Mouse (Mus musculus) spleen, adult 2 months (tissue): ENCODE measurements around the gene Gal. TPM values are rescaled to one million over a fixed set of nuclear protein-coding genes. Genes with fewer than 3 reads are reported as not detected.

Experiments
- DNase-seq, 2 experiments: peaks; one replicate each; pipeline versions ENCODE4 v3.0.0 to v3.0.0-alpha.2; 2012 to 2021; ENCODE audit warnings: low spot score in 2 of 2, low read depth in 1 of 2
- H3K27ac ChIP-seq: fragments of 200-500 bp; 2 replicates; pipeline ENCODE4 v1.5.1; 2012; ENCODE audit warnings: low read length, inconsistent platforms; ENCODE audit not compliant: insufficient read depth
- H3K27me3 ChIP-seq: fragments of 200-500 bp; 2 replicates; pipeline ENCODE4 v1.6.1; 2012; ENCODE audit warnings: mild to moderate bottlenecking, moderate library complexity, low read length, inconsistent platforms; ENCODE audit not compliant: control insufficient read depth, insufficient read depth
- H3K36me3 ChIP-seq: fragments of 200-500 bp; 2 replicates; pipeline ENCODE4 v1.6.1; 2012; ENCODE audit warnings: mild to moderate bottlenecking, low read length, inconsistent platforms; ENCODE audit not compliant: control insufficient read depth, insufficient read depth
- H3K4me1 ChIP-seq: fragments of 200-500 bp; 2 replicates; pipeline ENCODE4 v1.6.1; 2011; ENCODE audit warnings: inconsistent platforms; ENCODE audit not compliant: control insufficient read depth, insufficient read depth, insufficient read length
- H3K4me3 ChIP-seq: fragments of 200-500 bp; 2 replicates; pipeline ENCODE4 v1.5.1; 2011; ENCODE audit warnings: mild to moderate bottlenecking, inconsistent platforms; ENCODE audit not compliant: insufficient read depth, insufficient read length; ENCODE audit errors: extremely low read depth
- CTCF ChIP-seq: fragments of 200-500 bp; IDR thresholded peaks from 2 replicates; pipeline ENCODE4 v1.5.1; 2011; ENCODE audit warnings: mild to moderate bottlenecking, inconsistent platforms; ENCODE audit not compliant: insufficient read depth, insufficient read length, insufficient replicate concordance; ENCODE audit errors: extremely low read depth
- POLR2A ChIP-seq: fragments of 200-500 bp; IDR thresholded peaks from 2 replicates; pipeline ENCODE4 v1.6.1; 2011; ENCODE audit warnings: low read depth, low read length, inconsistent platforms
- WGBS: fragments of 180-500 bp; shearing (Covaris S2); methylation state at CpG from one replicate; pipeline ENCODE4 v1.1.7; 2018; 5-methylcytosine and 5-hydroxymethylcytosine counted together
- polyA plus RNA-seq: library from polyadenylated mRNA; depleted of rRNA; stranded (reverse); fragments of >200 nt; gene quantifications from 2 replicates; pipeline ENCODE4 v1.2.3, GENCODE M21; 2012

Gal gene
- polyA plus RNA-seq, 1 experiment: 13.1 TPM

DNA sequence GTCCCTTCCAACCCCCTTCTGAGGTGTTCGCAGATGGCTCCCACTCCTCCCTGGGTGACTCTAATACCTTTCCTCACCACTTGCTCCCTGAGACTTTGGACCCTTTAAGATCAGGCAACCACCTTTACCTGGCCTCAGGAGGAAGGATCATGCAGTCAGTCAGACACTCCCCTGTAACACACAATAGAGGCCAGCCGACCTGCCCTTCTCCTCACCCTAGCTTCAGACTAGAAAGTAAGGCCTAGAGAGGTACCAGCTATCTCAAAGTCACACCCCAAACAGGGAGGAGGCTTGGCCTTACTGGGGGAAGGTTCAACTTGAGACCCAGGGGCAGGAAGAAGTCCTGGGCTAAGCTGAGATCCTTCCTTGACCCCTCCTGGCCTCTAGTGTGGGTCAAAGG lies 9.9 kb upstream of the Gal start:
- DNase-seq: no peak
- Histone ChIP-seq H3K36me3 (no peaks in the 10 kb centered on the region), H3K4me1 (no peaks in the 10 kb centered on the region; the same call in 1 of the 2 replicates), H3K27me3 (no peaks in the 10 kb centered on the region), H3K27ac (no peak overlapping the region), H3K4me3 (no peak overlapping the region)
- WGBS: 85% methylated on average over 2 of the region's 2 CpGs
- TF ChIP-seq POLR2A (no peak), CTCF (no peak)

DNA sequence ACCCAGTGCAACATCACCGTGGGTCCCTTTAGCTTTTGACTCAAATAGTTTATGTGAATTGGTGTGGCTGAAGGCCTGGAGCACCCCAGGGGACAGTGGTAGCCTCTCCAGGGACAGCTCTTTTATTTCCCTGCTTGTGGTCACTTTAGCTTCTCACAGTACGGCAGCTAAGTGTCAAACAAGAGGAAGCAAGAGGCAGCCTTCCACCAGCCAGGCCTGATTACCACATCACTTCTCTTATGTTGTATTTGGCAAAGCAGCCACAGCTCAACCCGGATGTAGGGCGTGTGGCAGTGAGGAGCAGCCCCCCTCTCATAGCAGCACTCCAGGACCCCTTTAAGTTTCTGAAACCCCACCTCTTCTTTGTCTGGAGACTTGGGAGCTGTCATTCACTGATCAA lies 8.6 kb upstream of the Gal start:
- WGBS: 12% methylated on average over 4 of the region's 4 CpGs
- no peak for DNase-seq
- H3K36me3 ChIP-seq: no peaks in the 10 kb centered on the region
- H3K4me3 ChIP-seq: no peak overlapping the region
- TF ChIP-seq CTCF (no peak), POLR2A (no peak)
- H3K4me1 ChIP-seq: no peaks in the 10 kb centered on the region; the same call in 1 of the 2 replicates
- no peak overlapping the region for H3K27ac ChIP-seq
- H3K27me3 ChIP-seq: no peaks in the 10 kb centered on the region

- H3K27me3 ChIP-seq: no peaks in the 10 kb centered on the region
- no peak for DNase-seq
- no peaks in the 10 kb centered on the region for H3K36me3 ChIP-seq
- 87% methylated on average over 6 of the region's 6 CpGs for WGBS
- no peaks in the 10 kb centered on the region; the same call in 1 of the 2 replicates for H3K4me1 ChIP-seq
- H3K27ac ChIP-seq: no peak overlapping the region
- H3K4me3 ChIP-seq: no peak overlapping the region
- TF ChIP-seq POLR2A (no peak), CTCF (no peak)
These were observed 8.1 kb upstream of the Gal start for GRCm38 (mm10) chr19:3422488-3422887.

DNA sequence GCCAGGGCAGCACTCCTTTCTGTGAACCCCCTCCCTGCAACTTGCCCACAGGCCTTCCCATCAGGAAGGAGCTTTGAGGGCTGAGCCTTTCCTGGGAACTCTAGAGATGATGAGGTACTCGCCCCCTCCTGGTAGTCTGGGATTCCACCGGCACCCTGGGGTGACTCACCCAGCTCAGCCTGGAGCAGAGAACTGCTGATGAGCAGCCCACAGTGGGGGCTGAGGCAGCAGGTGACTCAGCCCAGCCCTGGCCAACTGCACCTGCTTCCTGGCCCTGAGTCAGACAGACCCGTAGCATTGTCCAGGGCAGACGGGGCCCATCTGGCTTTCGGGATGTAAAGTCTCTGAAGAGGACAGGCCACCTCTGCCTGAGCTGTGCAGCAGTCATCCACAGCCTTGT lies 4.9 kb upstream of the Gal start:
- no peak for TF ChIP-seq CTCF
- TF ChIP-seq POLR2A: no peak
- DNase-seq: no peak
- H3K4me3 ChIP-seq: no peak overlapping the region
- no peak overlapping the region for H3K27ac ChIP-seq
- H3K36me3 ChIP-seq: no peaks in the 10 kb centered on the region
- peaks cover 3% of the 10 kb centered on the region for H3K4me1 ChIP-seq
- H3K27me3 ChIP-seq: peaks cover 5% of the 10 kb centered on the region; the same call in 1 of the 2 replicates
- 64% methylated on average over 5 of the region's 5 CpGs for WGBS

DNA sequence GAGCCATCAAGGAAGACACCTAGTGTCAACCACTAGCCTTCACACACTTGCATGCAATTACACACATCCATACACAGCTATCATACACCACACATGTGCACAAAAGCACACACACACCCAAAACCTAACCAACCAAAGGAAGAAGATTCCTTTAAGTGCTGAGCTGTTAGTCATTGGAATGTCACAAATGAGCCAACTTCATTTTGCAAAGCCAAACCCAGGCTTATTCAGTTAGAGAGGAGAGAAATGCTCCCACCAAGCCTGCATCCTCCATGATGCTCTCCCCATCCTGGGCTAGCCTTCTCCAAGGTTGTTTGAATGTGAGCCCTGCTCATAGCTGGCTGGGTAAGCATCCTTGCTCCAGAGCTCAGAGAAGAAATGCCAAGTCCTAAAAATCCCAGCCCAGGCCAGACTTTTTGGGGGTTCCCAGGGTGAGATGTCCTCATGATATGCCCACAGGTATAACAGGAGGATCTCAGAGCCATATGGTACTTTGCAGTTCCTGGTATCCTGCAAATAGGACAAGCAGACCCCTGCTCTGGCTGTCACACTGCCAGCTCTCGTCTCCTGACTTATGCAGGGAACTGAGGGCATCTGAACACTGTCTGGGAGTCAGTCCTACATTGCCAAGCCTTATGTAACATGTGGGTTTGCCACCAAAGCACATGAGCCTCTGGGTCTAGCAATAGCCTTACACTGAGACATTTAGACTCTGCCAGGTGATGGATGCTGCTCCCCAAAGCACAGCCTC lies 8.6 kb downstream of the Gal start:
- no peaks in the 10 kb centered on the region for H3K36me3 ChIP-seq
- no peak for TF ChIP-seq POLR2A
- TF ChIP-seq CTCF: no peak
- no peak for DNase-seq
- H3K27ac ChIP-seq: no peak overlapping the region
- H3K4me3 ChIP-seq: no peak overlapping the region
- no peaks in the 10 kb centered on the region for H3K27me3 ChIP-seq
- 79% methylated on average over 1 of the region's 1 CpGs for WGBS
- H3K4me1 ChIP-seq: no peaks in the 10 kb centered on the region; the same call in 1 of the 2 replicates

- WGBS: 79% methylated on average over 7 of the region's 7 CpGs
- no peak for DNase-seq
- Histone ChIP-seq H3K4me1 (no peaks in the 10 kb centered on the region; the same call in 1 of the 2 replicates), H3K27ac (no peak overlapping the region), H3K36me3 (no peaks in the 10 kb centered on the region), H3K27me3 (no peaks in the 10 kb centered on the region), H3K4me3 (no peak overlapping the region)
- TF ChIP-seq CTCF (no peak), POLR2A (no peak)
These were observed 10.3 kb downstream of the Gal start for GRCm38 (mm10) chr19:3404030-3404429.

DNA sequence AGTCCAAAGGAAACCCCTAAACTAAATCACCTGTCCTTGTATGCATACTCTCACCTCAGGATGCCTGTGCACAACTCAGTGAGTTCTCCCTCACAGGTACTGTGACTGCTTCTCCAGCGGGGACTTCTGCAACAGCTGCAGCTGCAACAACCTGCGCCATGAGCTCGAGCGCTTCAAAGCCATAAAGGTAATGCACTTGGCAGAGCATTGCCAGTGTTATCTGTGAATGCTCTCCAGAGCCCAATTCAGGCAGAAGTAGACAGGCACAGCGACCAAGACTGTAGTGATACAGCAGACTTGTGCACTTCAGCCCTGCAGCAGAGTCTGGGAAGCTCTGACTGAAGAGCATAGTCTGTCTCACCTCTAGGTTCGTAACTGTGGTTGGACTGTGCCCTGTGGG lies 12.0 kb downstream of the Gal start:
- no peak for TF ChIP-seq POLR2A
- TF ChIP-seq CTCF: no peak
- Histone ChIP-seq H3K4me3 (no peak overlapping the region), H3K27me3 (no peaks in the 10 kb centered on the region), H3K4me1 (no peaks in the 10 kb centered on the region; the same call in 1 of the 2 replicates), H3K27ac (no peak overlapping the region), H3K36me3 (no peaks in the 10 kb centered on the region)
- no peak for DNase-seq
- WGBS: 84% methylated on average over 6 of the region's 6 CpGs

GRCm38 (mm10) chr19:3401943-3402342 lies 12.4 kb downstream of the Gal start:
- WGBS: 54% methylated on average over 7 of the region's 7 CpGs
- TF ChIP-seq CTCF (no peak), POLR2A (no peak)
- Histone ChIP-seq H3K4me3 (no peak overlapping the region), H3K27ac (no peak overlapping the region), H3K36me3 (no peaks in the 10 kb centered on the region), H3K27me3 (no peaks in the 10 kb centered on the region), H3K4me1 (no peaks in the 10 kb centered on the region; the same call in 1 of the 2 replicates)
- no peak for DNase-seq
